Mouse (Mus musculus) limb, embryonic 14.5 days (tissue): ENCODE measurements around the gene Wdr72. TPM values are rescaled to one million over a fixed set of nuclear protein-coding genes. Genes with fewer than 3 reads are reported as not detected.

Experiments used
- ATAC-seq: fragments of 200-750 bp; cut with Nextera tagmentation; 2 replicates; pipeline ENCODE4 v1.8.0; 2017; ENCODE audit warnings: low read depth, moderate number of reproducible peaks, moderate TSS enrichment; ENCODE audit not compliant: low FRiP score
- DNase-seq: peaks from one replicate; pipeline ENCODE4 v3.0.0-alpha.2; 2015; ENCODE audit warnings: low spot score
- H3K27ac ChIP-seq: fragments of 300-500 bp; sonication (generic); replicated peaks from 2 replicates; pipeline ENCODE4 v1.5.1; 2014; ENCODE audit warnings: low read depth, mild to moderate bottlenecking, low read length, moderate library complexity, mixed read lengths
- H3K27me3 ChIP-seq: fragments of 300-500 bp; sonication (generic); 2 replicates; pipeline ENCODE4 v1.6.1; 2014; ENCODE audit warnings: low read length, mixed read lengths; ENCODE audit not compliant: control insufficient read depth, insufficient read depth
- H3K36me3 ChIP-seq: fragments of 300-500 bp; sonication (generic); 2 replicates; pipeline ENCODE4 v1.6.1; 2014; ENCODE audit warnings: mild to moderate bottlenecking, low read length, moderate library complexity, mixed read lengths; ENCODE audit not compliant: control insufficient read depth, insufficient read depth
- H3K4me1 ChIP-seq: fragments of 300-500 bp; sonication (generic); 2 replicates; pipeline ENCODE4 v1.6.1; 2014; ENCODE audit warnings: antibody characterized with exemption, low read length, mixed read lengths; ENCODE audit not compliant: control insufficient read depth, insufficient read depth
- H3K4me2 ChIP-seq: fragments of 300-500 bp; sonication (generic); replicated peaks from 2 replicates; pipeline ENCODE4 v1.6.1; 2014; ENCODE audit warnings: low read depth, mild to moderate bottlenecking, low read length, moderate library complexity; ENCODE audit not compliant: severe bottlenecking
- H3K4me3 ChIP-seq: fragments of 300-500 bp; sonication (generic); replicated peaks from 2 replicates; pipeline ENCODE4 v1.5.1; 2014; ENCODE audit warnings: low read length
- H3K9ac ChIP-seq: fragments of 300-500 bp; sonication (generic); 2 replicates; pipeline ENCODE4 v1.6.1; 2014; ENCODE audit warnings: mild to moderate bottlenecking, low read depth, low read length, moderate library complexity; ENCODE audit not compliant: severe bottlenecking
- H3K9me3 ChIP-seq: fragments of 300-500 bp; sonication (generic); 2 replicates; pipeline ENCODE4 v1.6.1; 2016; ENCODE audit warnings: low read length; ENCODE audit not compliant: control insufficient read depth
- POLR2A ChIP-seq: fragments of 200-500 bp; IDR thresholded peaks from 2 replicates; pipeline ENCODE4 v1.8.0; 2012; ENCODE audit warnings: inconsistent platforms, mild to moderate bottlenecking, moderate library complexity, borderline replicate concordance; ENCODE audit not compliant: insufficient read depth, insufficient read length; ENCODE audit errors: extremely low read depth
- WGBS: fragments of 180-500 bp; shearing (Covaris S2); extraction: QIAGEN DNeasy Blood & Tissue Kit; methylation state at CpG from one replicate; pipeline ENCODE4 v1.1.7; 2014; 5-methylcytosine and 5-hydroxymethylcytosine counted together
- polyA plus RNA-seq, 2 experiments: library from polyadenylated mRNA; depleted of rRNA in 1 of 2; stranded (reverse) in 1 of 2; unstranded in 1 of 2; fragments of >200 nt; fragmentation: Nextera tagmentation in 1 of 2; extraction: Ambion mirVana in 1 of 2; gene quantifications; 2 replicates each; pipeline versions ENCODE4 v1.2.1 to v1.2.3; 2012 to 2014

Wdr72 gene
- 0.13 and 0.14 TPM in 2 replicates for polyA plus RNA-seq (2012; rRNA removed)
- polyA plus RNA-seq (2014; fragmentation: Nextera tagmentation; extraction: Ambion mirVana): 0.25 and 0.32 TPM in 2 replicates

- Histone ChIP-seq H3K9me3 (no peaks in the 10 kb centered on the region), H3K27me3 (no peaks in the 10 kb centered on the region), H3K9ac (peak within 1 kb of the TSS; percentile 46; the same call in 1 of the 2 replicates), H3K27ac (no peak within 1 kb of the TSS), H3K4me2 (peak within 1 kb of the TSS; percentile 67), H3K4me1 (0 out of 2 replicates have a peak, but pooled peaks cover 2% of the 10 kb centered on the region), H3K36me3 (no peaks in the 10 kb centered on the region), H3K4me3 (peak within 1 kb of the TSS; percentile 35)
- ATAC-seq (peak; percentile 47; the same call in 1 of the 2 replicates), DNase-seq (no peak)
- 5% methylated on average over 16 of the region's 17 CpGs for WGBS
- TF ChIP-seq POLR2A: no peak
Observed at GRCm38 (mm10) chr9:74109761-74110460, at the start of gene Wdr72. Gene Wdr72 (plus strand): TSS chr9:74110356.

GRCm38 (mm10) chr9:74066278-74066677, 43.9 kb upstream of the Wdr72 start:
- ATAC-seq (no peak), DNase-seq (no peak)
- H3K27ac ChIP-seq: no peak overlapping the region
- H3K4me1 ChIP-seq: no peaks in the 10 kb centered on the region
- H3K27me3 ChIP-seq: no peaks in the 10 kb centered on the region
- 79% methylated on average over 3 of the region's 3 CpGs for WGBS
- no peaks in the 10 kb centered on the region for H3K36me3 ChIP-seq
- TF ChIP-seq POLR2A: no peak
- H3K9ac ChIP-seq: no peak overlapping the region
- no peak overlapping the region for H3K4me3 ChIP-seq
- H3K4me2 ChIP-seq: no peak overlapping the region
- no peaks in the 10 kb centered on the region for H3K9me3 ChIP-seq

- whole genome bisulfite sequencing: 46% methylated on average over 10 of the region's 10 CpGs
- Histone ChIP-seq H3K4me1 (no peaks in the 10 kb centered on the region), H3K4me3 (no peak overlapping the region), H3K9ac (no peak overlapping the region), H3K9me3 (no peaks in the 10 kb centered on the region), H3K36me3 (no peaks in the 10 kb centered on the region), H3K4me2 (no peak overlapping the region), H3K27me3 (no peaks in the 10 kb centered on the region), H3K27ac (no peak overlapping the region; the same call in 1 of the 2 replicates)
- TF ChIP-seq POLR2A: no peak
- ATAC-seq: peak; percentile 44; the same call in 1 of the 2 replicates
- DNase-seq: peak; percentile 47
Observed at GRCm38 (mm10) chr9:74066766-74067165, 43.4 kb upstream of the Wdr72 start.

GRCm38 (mm10) chr9:74075958-74076357, 34.2 kb upstream of the Wdr72 start:
- no peak for TF ChIP-seq POLR2A
- DNase-seq (no peak), ATAC-seq (no peak)
- Histone ChIP-seq H3K27me3 (no peaks in the 10 kb centered on the region), H3K36me3 (no peaks in the 10 kb centered on the region), H3K4me2 (no peak overlapping the region), H3K4me1 (no peaks in the 10 kb centered on the region), H3K4me3 (no peak overlapping the region), H3K9me3 (no peaks in the 10 kb centered on the region), H3K9ac (no peak overlapping the region), H3K27ac (no peak overlapping the region)
- WGBS: 78% methylated on average over 2 of the region's 2 CpGs

GRCm38 (mm10) chr9:74078458-74078857, 31.7 kb upstream of the Wdr72 start:
- Histone ChIP-seq H3K9me3 (no peaks in the 10 kb centered on the region), H3K4me1 (no peaks in the 10 kb centered on the region), H3K4me3 (no peak overlapping the region), H3K9ac (no peak overlapping the region), H3K27me3 (no peaks in the 10 kb centered on the region), H3K36me3 (no peaks in the 10 kb centered on the region), H3K27ac (no peak overlapping the region), H3K4me2 (no peak overlapping the region)
- DNase-seq: no peak
- TF ChIP-seq POLR2A: no peak
- ATAC-seq: no peak
